Mouse (Mus musculus): ENCODE data around the gene Sh3bgrl3.

Gene Sh3bgrl3

DNA sequence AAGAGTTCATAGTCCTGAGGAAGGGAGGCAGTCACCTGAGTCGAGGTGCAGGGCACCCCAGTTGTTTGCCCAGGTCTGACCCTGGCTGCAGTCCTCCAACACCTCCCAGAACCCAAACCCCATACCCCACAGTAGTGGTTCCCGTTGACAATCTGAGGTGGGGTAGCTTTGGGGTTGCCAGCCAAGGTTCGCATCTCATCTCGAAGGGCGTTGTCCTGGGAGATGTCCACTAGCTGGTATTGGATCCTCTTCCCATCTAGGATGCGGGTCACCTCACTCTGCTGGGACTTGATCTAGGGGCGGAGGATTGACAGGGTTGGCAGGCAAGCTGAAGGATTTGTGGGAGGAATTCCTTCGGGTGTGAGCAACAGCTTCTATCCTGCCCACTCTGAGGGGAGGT, 796 bp downstream of the Sh3bgrl3 start:
- DNase-seq = peak in 1 of 2 experiments; percentile 31

DNA sequence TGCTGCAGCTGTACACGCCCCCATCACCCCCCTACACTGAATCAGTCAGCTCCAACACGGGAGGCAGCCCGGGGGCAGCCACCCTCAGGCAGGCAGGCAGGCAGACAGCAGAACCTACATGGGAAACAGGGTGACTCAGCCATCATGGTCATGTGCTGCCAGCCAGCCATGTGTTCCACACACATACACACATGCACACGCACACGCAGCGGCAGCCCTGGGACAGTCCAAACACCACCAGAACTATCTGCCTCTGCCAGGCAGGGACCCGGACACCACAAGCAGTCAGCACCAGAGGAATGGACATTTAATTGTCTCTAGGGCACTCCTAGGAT, 1.5 kb downstream of the Sh3bgrl3 start:
- DNase-seq = peak in 1 of 2 experiments; percentile 39

DNA sequence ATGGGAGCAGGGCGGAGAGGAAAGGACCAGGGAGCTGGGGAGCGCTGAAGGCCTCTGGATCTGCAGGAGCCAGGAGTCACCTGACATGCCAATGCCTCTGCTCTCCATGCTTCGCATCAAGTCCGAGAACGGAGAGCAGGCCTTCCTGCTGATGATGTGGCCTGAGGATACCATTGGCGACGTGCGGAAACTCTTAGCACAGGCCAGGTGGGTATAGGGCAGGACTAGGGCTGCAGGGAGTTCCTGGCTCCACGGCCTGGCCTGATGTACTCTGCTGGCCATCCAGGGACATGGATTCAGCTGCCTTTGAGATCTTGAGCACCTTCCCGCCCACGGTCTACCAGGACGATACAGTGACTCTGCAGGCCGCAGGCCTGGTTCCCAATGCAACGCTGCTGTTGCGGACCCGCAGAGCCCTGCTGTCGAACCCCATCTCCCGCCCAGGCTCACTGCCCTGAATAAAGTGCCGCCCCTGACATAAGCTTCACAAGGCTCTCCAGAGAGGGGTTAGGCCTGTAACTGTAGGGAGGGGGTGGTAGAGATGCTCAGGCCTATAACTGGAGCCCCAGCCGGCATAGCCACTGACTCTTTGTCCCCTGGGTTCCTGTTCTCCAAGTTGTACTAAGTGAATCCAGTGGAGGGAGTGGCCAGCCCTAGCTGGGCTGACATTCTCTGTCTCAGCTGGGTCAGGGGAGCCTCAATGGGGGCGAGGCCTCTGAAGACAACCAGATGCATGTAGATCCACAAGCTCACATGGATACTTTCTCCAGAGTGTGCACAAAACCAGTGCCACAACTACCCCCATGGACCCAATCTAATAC, 2.1 kb downstream of the Sh3bgrl3 start:
- peak in 1 of 2 experiments; percentile 32 for DNase-seq

DNA sequence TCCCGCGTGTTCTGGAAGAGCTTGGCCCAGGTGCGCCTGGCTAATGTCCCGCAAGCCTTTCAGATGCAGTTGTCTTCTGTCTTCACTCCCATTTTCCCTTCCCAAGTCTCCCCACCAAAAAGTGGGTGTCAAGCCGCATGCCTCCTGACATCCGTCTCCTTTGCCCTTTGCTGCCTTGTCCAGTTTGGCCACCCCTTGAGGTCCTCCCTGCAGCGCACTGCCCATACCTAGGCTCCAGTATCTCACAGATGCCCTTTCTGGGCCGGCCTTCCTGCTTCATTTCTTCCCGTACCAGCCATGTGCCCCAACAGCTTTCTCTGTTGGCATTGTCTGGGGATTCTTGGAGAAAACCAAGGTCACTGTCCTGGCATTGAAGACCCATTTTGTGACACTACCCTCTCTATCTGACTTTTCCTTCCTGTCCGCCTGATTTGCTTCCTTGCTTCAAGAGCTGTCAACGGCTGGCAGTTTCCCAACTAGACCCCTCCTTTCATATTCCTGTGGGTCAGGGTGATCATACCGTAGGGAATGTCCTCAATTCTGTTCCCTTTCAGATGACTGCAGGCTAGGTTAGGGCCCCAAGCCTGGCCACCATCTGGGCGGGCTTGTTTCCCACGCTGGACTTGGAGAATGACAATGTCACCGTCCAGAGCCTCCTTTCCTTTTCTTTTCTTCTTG, 3.1 kb downstream of the Sh3bgrl3 start:
- no peak for DNase-seq

DNA sequence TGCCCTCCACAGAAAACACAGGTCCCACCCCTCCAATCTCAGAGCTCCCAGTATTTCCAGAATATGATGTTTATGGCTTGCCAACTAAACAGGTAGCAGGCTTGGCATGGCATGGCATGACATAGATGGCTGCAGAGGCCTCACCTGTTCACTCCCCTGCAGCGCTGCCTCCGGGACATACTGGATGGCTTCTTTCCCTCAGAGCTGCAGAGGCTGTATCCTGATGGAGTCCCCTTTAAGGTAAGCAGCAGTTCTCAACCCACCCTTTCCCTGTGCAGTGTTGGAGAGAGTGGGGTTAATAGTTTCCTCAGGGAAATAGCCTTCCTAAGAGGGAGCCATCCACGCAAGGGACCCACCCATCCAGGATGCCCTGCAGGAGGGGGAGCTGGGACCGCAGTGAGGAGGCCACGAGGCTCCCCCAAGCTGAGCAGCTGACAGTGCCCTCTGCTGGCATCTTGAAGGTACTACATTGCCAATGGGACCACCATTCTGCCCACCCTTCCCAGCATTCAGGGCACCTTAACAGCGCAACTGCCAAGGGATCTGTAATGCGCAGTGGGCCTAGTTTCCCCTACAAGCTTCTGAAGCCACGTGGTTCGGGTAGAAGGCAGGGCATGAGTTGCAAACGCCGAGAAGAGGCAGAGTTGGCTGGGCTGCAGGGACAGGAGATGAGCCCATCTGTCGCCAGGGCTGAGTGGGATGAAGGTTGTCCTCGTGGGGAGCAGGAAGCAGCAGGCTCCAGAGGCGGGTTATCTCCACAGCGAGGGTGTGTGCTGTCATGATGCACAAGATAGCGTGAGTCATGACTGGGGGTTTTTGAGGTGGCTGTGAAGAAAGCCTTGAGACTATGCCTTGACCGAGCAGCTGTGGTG, 4.7 kb downstream of the Sh3bgrl3 start:
- DNase-seq = peak; percentile 81 to 85

DNA sequence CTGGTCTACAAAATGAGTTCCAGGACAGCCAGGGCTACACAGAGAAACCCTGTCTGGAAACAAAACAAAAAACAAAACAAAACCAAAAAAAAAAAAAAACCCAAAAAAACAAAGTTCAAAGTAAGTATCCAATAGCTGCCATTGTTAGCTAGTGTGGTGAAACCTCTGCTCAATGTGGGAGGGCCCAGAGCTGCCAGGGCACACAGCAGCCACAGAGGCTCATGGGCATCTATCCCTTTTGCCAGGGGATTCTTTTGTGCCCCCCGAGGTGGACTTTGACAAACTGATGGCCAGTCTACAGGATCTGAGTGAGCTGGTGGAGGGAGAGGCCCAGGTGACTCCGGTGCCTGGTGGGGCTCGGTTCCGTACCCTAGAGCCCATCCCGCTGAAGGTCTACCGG, 5.4 kb downstream of the Sh3bgrl3 start:
- no peak for DNase-seq

DNA sequence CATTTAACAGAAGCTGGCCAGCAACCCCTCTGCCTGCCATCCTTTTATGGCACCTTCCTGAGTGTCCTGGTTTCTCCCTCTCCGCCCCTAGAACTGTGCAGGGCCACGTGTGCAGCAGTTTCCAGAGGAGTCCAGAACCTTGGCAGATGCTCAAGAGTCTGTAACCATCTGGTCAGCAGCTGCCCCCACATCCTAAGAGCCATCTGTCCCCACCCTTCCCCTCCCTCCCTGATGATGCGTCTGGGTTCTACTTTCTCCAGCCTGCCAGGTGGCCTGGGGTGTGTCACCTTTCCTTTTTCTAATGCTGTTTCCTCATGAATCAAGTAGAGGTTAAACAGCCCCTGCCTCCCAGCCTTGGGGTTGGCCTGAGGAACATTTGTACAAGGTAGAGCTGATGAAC, 6.3 kb downstream of the Sh3bgrl3 start:
- DNase-seq = peak; percentile 40 to 50

DNA sequence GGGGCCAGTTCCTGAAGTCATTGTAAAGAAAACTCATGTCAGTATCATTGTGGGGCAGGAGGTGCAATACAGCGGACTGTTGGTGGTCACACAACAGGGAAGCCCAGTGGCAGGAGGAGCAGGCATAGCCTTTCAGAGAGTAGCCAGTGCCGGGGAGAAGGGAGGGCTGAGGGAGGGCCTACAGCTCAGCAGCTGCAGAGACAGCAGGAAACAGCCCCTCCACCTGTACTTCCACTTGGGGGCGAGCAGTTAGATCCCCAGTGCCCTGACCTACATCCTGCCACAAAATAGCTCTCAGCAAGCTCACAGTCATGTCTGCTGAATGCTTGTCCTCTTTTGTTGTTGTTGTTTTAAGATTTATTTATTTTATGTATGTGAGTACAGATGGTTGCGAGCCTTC, 7.0 kb downstream of the Sh3bgrl3 start:
- DNase-seq = peak; percentile 83 to 91

DNA sequence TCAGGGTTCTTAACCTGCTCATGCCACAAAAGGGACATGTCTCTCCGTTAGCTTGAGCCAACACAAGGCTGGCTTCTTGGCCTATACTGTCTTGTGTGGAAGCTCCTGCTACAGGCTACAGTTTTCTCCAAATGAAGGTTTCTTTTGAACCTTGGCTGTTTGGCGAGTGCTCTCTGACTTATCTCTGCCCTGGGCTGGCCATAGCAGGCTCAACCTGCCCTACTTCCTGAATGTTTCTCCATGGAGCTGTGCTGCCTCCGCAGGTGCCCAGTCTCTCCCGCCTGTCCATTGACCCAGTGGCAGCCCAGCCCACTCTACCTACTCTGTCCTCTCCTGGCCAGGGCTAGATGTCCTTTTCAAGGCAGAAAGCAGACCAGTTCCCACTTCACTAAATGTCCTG, 7.7 kb downstream of the Sh3bgrl3 start:
- DNase-seq = peak; percentile 34 to 49

DNA sequence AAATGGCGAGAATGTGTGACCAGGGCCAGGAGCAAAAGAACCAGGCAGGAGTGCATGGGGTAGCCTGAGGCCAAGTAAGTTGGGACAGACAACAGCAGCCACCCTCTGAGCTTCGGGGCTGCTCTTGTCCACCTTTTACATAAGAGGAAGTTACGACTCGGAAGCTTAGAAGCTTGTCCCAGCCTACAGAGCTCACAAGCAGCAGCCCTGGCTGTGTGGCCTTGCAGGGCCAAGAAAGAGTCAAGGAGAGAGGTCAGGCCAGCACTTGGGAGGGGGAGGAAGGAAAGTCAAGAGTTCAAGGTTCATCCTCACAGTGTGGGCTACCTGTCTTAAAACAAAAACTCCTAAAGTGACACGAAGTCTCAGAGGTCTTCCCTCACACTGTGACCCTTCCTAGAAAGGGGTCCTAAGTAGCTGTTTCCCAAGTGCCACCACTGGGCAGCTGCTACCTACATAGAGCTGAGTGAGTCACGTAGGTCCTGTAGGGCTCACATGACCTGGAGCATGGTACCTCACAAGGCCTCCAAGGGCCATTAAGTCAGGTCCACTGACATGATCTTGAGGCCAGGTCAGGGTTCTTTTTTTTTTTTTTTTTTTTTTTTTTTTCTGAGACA, 8.3 kb downstream of the Sh3bgrl3 start:
- peak in 1 of 2 experiments; percentile 40 for DNase-seq

DNA sequence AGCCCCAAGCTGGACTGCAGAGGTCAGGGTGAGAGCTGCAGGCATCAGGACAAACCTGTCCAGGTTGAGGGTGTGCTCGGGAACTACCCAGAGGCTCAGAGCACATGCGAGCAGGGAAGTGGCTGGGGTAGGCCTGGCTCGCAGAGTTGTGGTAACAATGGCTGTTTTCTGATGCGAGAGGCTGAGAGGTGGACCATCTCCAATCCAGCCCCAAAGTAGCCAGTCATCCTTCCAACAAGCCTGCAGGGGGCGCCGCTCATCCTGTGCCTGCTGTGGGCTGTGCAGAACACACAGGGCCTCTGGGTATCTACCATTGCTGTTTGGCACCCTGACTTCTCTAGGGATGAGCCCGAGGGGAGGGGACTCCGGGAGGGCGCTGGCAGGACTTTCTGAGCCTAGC, 8.9 kb downstream of the Sh3bgrl3 start:
- DNase-seq = peak; percentile 63 to 70

DNA sequence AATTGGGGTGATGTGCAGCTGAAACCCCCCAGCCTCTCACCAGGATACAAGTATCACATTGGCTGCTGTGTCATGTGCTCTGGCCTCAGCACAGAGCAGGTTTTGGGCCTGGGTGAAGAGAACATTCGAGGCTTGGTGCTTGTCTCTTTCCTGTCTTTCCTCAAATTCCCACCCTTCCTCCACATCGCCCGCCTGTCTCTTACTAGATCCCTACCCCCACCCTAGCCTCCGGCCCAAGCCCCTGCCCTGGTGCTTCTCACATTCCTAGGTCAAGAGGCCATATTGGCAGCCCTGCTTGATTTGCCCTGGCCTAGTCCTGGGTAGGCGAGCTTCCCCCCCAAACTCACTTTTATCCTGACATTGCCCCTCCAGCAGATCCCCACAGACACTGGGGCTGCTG, 9.5 kb downstream of the Sh3bgrl3 start:
- peak in 1 of 2 experiments; percentile 48 for DNase-seq

DNA sequence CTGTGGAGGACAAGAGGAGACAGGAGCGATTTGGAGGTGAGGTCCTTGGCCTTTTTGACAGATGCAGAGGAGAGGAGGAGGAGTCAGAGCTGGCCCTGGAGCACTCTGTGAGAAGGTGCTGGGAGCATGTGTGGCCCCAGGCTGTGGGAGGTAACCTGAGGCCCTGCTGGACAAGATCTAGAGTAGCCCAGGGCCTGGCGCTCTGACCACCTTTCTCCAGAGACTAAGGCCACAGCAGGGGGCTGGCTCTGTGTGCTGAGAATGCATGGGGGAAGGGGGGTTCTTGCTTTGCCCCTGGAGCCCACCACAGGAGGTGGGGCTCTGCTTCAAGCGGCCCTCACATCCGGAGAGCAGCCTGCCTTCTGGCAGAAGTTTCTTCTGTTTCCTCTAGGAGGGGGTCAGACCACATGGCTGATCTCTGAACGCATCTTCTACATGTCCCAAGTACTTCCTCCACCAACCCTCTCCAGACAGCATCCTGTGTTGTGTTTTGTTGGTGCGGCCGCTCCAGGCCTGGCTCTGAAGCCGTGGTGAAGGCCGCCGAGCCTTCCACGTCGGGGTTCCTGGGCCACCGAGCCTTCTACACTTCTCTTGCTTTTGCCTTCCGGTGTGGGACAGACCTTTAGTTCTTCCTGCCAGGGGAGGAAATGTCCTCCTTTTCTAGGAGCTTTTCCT, 10.3 kb downstream of the Sh3bgrl3 start:
- peak; percentile 76 to 84 for DNase-seq

DNA sequence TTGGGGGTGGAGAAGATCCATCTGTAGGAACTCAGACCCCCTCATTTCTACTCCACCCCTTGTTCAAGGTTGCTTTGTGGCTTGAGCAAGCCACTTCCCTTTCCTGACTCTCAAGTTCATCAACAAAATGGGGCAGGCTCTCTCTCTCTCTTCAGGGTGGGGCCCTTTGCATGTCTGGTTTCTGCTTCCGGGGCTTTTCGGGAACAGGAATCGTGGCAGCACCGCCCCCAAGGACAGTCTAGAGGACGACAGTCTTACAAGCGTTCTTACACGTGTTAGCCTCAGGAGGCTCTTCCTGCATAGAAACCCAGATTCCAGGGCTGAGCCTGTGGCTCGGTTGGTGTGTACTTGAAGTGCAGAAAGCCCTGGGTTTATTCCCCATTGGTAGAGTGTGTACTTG, 11.6 kb downstream of the Sh3bgrl3 start:
- peak; percentile 79 to 90 for DNase-seq

DNA sequence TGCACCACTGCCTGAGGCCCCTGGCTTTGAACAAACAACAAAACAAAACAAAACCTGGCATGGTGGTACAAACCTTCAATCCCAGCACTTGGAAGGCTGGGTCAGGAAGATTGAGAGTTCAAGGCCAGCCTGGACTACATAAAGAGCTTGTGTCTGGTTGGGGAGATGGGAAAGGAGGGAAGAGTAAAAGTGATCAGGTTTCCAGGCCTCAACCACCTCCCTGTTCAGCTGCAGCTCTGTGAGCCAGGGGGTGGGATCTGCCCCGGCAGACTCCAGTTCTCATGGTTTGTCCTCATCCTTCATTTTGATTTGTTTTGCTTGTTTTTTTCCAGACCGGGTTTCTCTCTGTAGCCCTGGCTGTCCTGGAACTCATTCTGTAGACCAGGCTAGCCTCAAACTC, 12.1 kb downstream of the Sh3bgrl3 start:
- DNase-seq = no peak

DNA sequence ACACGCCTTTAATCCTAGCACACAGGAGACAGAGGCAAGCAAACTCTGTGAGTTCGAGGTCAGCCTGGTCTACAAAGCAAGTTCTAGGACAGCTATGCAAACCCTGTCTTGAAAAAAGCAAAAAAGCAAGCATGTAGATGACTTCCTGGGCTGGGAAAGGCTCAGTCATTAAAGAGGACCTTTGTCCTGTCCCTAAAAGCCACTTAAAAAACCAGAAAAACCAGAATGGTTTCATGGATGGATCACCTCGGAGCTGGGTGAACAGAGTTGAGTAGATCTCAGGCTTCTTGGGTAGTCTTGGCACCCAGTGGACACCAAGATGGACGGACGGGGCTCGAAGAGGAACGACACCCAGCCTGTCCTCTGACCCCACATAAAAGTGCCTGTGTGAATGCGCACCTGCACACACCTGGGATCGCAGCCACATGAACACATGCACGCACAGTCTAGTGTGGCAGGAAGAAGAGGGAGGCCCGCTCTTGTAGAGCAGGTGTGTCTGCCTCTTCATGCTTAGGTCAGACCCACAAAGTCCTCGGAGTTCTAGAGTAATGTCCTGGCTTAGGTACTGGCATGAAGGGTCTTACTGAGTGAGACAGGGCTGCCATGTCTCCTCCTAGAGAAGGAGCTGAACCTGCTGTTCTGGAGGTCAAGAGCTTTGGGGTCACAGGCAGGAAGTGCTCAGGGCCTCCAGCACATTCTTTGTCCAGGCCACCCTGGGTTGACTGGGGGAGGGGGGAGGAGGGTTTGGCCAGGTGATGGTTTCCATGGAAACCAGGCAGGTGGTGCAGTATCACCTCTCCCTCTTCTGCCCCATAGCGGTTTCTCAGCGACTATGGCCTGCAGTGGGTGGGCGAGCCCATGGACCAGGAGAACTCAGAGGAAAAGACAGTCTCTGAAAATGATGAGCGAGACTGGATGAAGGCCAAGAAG, 13.1 kb downstream of the Sh3bgrl3 start:
- DNase-seq = peak; percentile 60 to 74

DNA sequence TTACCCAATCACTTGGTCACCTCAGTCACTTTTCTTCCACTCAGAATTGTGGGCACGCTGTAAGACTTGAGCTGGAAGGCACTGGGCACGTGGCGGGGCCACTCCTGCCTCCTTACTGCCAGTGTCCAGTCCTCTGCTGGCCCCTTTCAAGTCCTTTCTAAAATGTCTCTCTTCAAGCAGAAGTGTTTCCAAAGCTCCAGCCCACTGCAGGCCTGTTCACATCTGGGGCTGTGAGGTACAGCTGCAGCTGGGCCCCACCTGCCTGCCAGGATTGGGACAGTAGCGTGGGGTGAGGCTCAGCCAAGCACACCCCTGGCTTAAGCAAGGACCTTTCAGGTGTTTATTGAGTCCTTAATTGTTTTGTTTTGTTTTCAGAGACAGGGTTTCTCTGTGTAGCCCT, 14.6 kb downstream of the Sh3bgrl3 start:
- peak; percentile 24 to 53 for DNase-seq

DNA sequence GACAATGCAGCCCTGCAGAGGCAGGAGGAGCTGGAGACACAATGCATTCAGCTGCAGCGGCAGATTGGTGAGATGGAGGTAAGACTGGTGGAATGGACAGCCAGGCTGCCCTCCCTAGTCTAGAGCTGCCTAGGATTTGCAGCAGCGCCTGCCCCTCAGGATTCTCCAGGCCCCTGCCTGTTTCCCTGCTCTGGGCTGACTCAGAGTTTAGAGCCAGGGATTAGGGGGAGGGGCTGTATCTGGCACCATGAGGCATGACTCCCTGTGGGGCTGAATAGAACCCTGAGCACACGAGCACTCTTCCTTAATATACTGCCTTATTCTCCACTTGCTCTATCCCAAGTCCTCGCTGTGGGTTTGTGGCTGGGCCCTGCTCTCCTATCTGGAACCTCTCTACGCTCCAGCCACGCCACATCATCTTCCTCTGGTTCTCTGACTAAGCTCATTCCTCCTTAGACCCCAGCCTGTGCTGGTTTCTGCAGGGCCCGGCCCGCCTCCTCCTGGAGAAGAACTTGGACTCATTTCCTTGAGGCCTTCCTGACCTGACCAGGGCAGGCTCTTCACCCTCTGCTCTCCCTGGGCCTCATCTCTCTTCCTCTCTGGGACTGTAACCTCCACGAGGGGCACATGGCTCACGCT, 15.1 kb downstream of the Sh3bgrl3 start:
- peak; percentile 13 to 23 for DNase-seq

DNA sequence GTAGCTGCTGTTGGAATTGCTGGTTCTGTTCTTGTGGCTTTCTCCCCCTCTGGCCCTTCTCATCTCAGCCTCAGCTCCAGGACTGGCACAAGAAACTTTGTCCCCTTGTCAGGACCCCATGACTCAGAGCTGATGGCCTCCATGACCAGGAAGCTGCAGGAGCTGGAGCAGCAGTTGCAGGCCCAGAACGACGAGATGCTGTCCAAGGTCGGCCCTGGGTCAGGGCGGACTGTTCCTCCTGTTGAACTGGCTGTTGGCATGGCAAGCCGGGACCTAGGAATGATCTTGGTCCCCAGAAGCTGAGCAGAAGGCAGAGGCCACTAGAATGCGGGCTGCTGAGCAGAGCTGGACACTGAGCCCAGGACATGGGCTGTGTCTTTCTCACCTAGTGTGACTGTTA, 16.2 kb downstream of the Sh3bgrl3 start:
- DNase-seq = no peak

DNA sequence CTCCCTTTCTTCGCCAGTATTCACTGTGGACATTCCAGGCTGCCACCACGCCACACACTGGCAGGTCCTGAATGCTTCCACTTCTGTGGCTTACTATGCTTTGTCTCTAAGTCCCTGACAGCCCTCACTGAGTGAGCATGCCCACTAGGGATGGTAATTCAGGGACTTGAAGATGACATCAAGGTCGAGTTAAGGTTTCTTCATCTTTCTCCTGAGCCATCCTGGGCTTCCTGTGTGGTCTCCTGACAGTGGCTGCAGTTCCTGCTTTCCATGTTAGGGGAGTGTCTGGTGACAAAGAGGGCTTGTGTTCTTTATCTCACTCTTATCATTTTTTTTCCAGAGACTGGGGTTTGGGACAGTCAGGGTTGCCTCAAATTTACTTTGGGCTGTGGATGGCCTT, 17.9 kb downstream of the Sh3bgrl3 start:
- no peak for DNase-seq

DNA sequence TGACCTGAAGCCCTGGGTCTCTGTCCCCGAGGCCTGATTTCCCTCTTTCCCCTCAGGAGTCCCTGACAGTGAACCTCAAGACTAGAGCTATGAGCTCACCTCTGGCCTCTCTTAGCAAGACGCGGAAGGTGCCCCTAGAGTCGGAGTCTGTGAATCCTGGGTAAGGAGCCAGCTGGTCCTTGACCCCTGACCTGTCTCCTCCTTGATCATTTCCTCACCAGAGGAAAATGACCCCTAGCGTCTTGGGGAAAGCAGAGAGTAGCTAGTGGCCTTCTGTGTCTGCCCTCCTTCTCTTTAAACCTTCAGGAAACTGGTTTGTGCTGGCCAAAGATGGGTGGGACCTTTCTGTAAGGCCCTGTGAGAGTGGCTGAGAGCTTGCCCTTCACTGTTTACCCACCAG, 20.4 kb downstream of the Sh3bgrl3 start:
- no peak for DNase-seq
